Mouse (Mus musculus): ENCODE measurements around the gene Acsm2. TPM values are rescaled to one million over a fixed set of nuclear protein-coding genes. Genes with fewer than 3 reads are reported as not detected.
A peak's percentile ranks its signal among the peaks of the same experiment; 100 is the strongest.

Gene Acsm2
- not detected for total RNA-seq (2021)
- long read RNA-seq, experiment 1: 0 reads
- long read RNA-seq, experiment 2: 0 reads

GRCm38 (mm10) chr7:119554040-119554439, at the start of gene Acsm2:
Gene Acsm2, plus strand, starts transcription at chr7:119554340.
- Histone ChIP-seq H3K4me3 (no peak within 1 kb of the TSS), H3K27ac (no peak within 1 kb of the TSS)
- no peak for TF ChIP-seq CTCF (IDR thresholded peaks at IDR 0.05)
- intact Hi-C loops (cut with DNase I): no loop called here
- no peak for DNase-seq

- Histone ChIP-seq H3K4me3 (no peak overlapping the region), H3K27ac (no peak overlapping the region)
- DNase-seq: no peak
- intact Hi-C loops (cut with DNase I): loop anchor here (10.0 kb wide), 2 partner anchors 496 to 746 kb away; no protein-coding TSS in a partner anchor
- TF ChIP-seq CTCF (IDR thresholded peaks at IDR 0.05): no peak
Measured at GRCm38 (mm10) chr7:119511143-119511542, 43.0 kb upstream of the Acsm2 start.

- intact Hi-C loops (cut with DNase I): loop anchor here (10.0 kb wide), 2 partner anchors 498 to 748 kb away; no protein-coding TSS in a partner anchor
- no peak for DNase-seq
- peak; percentile 39; the same call in 1 of the 2 replicates for TF ChIP-seq CTCF (IDR thresholded peaks at IDR 0.05)
- no peak overlapping the region for H3K4me3 ChIP-seq
- no peak overlapping the region for H3K27ac ChIP-seq
Measured at GRCm38 (mm10) chr7:119513056-119513455, 41.1 kb upstream of the Acsm2 start.

- intact Hi-C loops (cut with DNase I): loop anchor here (10.0 kb wide), 2 partner anchors 501 to 751 kb away; no protein-coding TSS in a partner anchor
- no peak overlapping the region for H3K4me3 ChIP-seq
- DNase-seq: no peak
- TF ChIP-seq CTCF (IDR thresholded peaks at IDR 0.05): peak; percentile 70
- H3K27ac ChIP-seq: no peak overlapping the region
Measured at GRCm38 (mm10) chr7:119515492-119516271, 38.5 kb upstream of the Acsm2 start.

- TF ChIP-seq CTCF (IDR thresholded peaks at IDR 0.05): no peak
- Histone ChIP-seq H3K27ac (no peak overlapping the region), H3K4me3 (no peak overlapping the region)
- intact Hi-C loops (cut with DNase I): loop anchor here (10.0 kb wide), 2 partner anchors 501 to 751 kb away; no protein-coding TSS in a partner anchor
- no peak for DNase-seq
Measured at GRCm38 (mm10) chr7:119516272-119516558, 37.9 kb upstream of the Acsm2 start.

GRCm38 (mm10) chr7:119519163-119519562, 35.0 kb upstream of the Acsm2 start, which contains the start of gene Acsm5:
Gene Acsm5, plus strand, starts transcription at chr7:119519463.
- no peak within 1 kb of the TSS for H3K4me3 ChIP-seq
- no peak for TF ChIP-seq CTCF (IDR thresholded peaks at IDR 0.05)
- intact Hi-C loops (cut with DNase I): loop anchor here (10.0 kb wide), 2 partner anchors 504 to 754 kb away; no protein-coding TSS in a partner anchor
- DNase-seq: no peak
- no peak within 1 kb of the TSS for H3K27ac ChIP-seq

GRCm38 (mm10) chr7:119519654-119520053, 34.5 kb upstream of the Acsm2 start:
- Histone ChIP-seq H3K4me3 (no peak overlapping the region), H3K27ac (no peak overlapping the region)
- peak; percentile 67 for TF ChIP-seq CTCF (IDR thresholded peaks at IDR 0.05)
- DNase-seq: no peak
- intact Hi-C loops (cut with DNase I): loop anchor here (10.0 kb wide), 2 partner anchors 505 to 755 kb away; no protein-coding TSS in a partner anchor

GRCm38 (mm10) chr7:119521816-119522215, 32.3 kb upstream of the Acsm2 start:
- no peak for DNase-seq
- Histone ChIP-seq H3K27ac (no peak overlapping the region), H3K4me3 (no peak overlapping the region)
- intact Hi-C loops (cut with DNase I): no loop called here
- TF ChIP-seq CTCF (IDR thresholded peaks at IDR 0.05): no peak

GRCm38 (mm10) chr7:119522385-119522784, 31.8 kb upstream of the Acsm2 start:
- no peak overlapping the region for H3K4me3 ChIP-seq
- intact Hi-C loops (cut with DNase I): no loop called here
- TF ChIP-seq CTCF (IDR thresholded peaks at IDR 0.05): no peak
- DNase-seq: no peak
- H3K27ac ChIP-seq: no peak overlapping the region

- intact Hi-C loops (cut with DNase I): no loop called here
- TF ChIP-seq CTCF (IDR thresholded peaks at IDR 0.05): no peak
- no peak for DNase-seq
Measured at GRCm38 (mm10) chr7:119523389-119523788, 30.8 kb upstream of the Acsm2 start, which contains the start of gene Pdilt. Gene Pdilt, minus strand, starts transcription at chr7:119523489.

GRCm38 (mm10) chr7:119525881-119526281, 28.3 kb upstream of the Acsm2 start:
- no peak for TF ChIP-seq CTCF (IDR thresholded peaks at IDR 0.05)
- intact Hi-C loops (cut with DNase I): no loop called here
- DNase-seq: no peak
- H3K4me3 ChIP-seq: no peak overlapping the region
- no peak overlapping the region for H3K27ac ChIP-seq

More at GRCm38 (mm10) chr7:119523389-119523788, 30.8 kb upstream of the Acsm2 start, which contains the start of gene Pdilt:
- Histone ChIP-seq H3K4me3 (no peak within 1 kb of the TSS), H3K27ac (no peak within 1 kb of the TSS)

- no peak overlapping the region for H3K27ac ChIP-seq
- no peak overlapping the region for H3K4me3 ChIP-seq
- intact Hi-C loops (cut with DNase I): no loop called here
- DNase-seq: no peak
- no peak for TF ChIP-seq CTCF (IDR thresholded peaks at IDR 0.05)
Measured at GRCm38 (mm10) chr7:119526486-119526885, 27.7 kb upstream of the Acsm2 start.

- Histone ChIP-seq H3K27ac (no peak overlapping the region), H3K4me3 (no peak overlapping the region)
- no peak for DNase-seq
- intact Hi-C loops (cut with DNase I): no loop called here
- no peak for TF ChIP-seq CTCF (IDR thresholded peaks at IDR 0.05)
Measured at GRCm38 (mm10) chr7:119527135-119527534, 27.0 kb upstream of the Acsm2 start.

Measured in gastrocnemius, adult 2 months (tissue).